Mouse (Mus musculus) WW6 (cell line): ENCODE data around the gene Gnb5.

Experiments used
- DNase-seq: peaks from one replicate; pipeline ENCODE4 v3.0.0-alpha.2; 2013; ENCODE audit warnings: low read depth, low spot score

Gnb5 gene

DNA sequence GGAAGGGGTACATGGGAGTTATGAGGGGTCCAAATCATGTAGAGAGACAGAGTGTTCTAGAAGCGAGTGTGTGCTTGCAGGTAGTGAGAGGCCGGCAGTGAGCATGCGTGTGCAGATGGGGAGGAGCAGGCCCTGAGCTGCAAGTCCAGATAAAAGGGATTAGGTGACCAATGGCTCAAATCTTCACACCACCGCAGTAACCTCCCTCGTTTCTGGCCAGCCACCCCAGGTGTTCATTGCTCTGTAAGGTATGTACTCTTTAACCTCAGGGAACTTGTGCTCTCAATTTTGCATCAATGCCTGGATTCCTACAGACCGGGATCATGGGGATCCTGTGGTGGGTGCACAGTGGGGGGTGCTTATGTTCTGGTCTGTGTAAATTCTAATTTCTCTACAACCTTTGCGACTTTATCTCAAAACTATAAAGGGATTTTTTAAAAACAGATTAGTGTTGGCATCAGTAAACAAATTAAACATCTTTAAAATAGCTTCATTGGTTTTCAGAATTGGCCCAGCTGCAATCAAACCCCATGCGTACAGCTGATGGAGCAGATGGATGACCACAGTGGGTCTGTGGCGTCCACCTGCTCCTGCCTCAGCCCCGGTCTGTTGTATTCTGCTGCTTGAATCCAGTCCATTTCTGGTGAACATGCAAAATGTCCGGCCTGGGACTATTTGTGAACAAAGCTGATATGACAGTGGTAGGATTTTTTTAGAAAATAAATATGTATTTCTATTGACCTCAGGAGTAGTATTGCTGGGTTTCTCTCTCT lies at the start of gene Gnb5:
Gene Gnb5, plus strand, starts transcription at position 163 of the 773 bp plus-strand sequence.
- no peak for DNase-seq

DNA sequence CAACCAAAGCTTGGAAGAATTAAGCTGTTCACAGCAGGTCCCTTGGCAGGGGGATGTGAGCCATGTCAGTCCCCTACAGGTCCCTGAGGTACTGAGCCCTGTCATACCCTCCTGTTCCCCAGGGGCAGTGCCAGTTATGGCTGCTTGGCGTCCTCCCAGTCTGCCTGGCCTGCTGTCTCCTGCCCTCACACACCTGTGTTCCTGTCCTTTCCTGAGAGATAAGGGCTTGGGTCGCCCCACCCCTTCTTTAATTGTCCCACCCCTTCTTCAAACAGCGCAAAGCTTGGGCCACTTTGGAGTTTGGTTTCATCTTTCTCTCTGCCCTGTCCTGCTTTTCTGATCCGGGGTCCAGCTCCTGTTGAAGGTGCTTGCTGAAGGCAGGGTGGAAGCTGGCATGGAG lies 47.3 kb upstream of the Gnb5 start:
- no peak for DNase-seq

DNA sequence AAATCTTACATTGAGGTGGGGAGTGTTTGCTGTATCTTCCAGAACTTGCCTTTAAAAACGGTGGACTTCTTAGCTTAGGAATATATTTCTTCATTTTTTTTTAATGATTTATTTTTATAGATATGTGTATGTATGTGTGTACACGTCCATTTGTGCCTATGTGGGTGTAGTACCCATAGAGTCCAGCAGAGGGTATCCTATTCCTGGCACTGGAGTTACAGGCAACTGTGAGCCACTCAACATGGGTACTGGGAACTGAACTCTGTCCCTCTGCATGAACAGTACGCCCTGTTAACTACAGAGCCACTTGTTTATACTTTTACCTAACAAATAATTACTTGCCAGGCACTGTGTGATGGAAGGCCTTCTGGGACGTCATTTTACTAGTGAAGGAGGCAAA lies 46.4 kb upstream of the Gnb5 start:
- no peak for DNase-seq

DNA sequence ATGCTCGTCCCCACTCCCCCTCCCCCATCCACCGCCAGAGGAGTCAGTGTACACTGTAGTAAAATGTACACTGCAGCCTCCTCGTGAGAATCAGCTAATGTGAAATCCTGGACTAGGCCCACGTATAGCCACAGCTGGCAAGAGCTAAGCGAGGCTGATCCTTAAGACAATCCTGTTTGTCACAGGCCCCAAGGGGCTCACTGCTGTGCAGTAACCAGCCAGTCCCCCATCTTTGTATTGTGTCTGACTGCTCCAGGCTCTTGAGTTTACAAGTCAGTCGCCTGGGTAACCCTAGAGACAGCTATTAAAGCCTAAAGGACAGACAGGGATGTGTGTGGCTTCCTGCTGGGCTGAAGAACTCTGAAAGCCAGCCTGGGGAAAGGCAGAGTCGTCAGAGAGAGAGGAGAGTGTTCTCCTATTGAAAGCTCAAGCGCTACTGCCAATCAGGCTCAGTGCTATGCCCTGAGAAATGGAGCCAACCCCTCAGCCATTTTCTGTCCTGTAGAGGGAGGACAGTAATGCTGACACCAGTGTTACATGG lies 44.7 kb upstream of the Gnb5 start:
- DNase-seq = no peak

DNA sequence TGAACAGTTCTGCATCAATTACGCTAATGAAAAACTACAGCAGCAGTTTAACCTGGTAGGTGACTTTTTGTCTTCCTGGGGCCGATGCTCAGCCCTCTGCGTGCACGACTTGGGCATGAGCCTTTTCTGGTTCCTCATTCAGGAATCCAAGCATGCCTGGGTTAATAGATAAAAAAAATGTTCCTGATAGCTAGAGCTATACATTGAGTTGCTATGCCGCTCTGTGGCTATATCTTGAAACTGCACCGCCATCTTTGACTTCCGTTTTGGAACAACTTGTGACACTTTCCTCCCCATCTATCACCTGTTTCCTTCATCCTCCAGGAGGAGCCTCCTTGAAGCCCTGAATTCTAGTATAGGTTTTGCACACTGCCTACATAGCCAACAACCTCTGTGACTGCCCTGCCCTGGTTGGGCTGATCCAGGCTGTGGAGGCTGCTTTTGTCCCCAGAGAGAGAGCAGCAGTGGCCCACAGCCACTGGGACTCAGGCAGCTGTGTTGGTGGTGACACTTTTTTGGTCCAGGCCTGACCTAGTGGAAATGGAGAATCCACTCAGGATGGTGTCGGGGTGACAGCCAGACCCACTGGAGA lies 43.8 kb upstream of the Gnb5 start:
- no peak for DNase-seq

DNA sequence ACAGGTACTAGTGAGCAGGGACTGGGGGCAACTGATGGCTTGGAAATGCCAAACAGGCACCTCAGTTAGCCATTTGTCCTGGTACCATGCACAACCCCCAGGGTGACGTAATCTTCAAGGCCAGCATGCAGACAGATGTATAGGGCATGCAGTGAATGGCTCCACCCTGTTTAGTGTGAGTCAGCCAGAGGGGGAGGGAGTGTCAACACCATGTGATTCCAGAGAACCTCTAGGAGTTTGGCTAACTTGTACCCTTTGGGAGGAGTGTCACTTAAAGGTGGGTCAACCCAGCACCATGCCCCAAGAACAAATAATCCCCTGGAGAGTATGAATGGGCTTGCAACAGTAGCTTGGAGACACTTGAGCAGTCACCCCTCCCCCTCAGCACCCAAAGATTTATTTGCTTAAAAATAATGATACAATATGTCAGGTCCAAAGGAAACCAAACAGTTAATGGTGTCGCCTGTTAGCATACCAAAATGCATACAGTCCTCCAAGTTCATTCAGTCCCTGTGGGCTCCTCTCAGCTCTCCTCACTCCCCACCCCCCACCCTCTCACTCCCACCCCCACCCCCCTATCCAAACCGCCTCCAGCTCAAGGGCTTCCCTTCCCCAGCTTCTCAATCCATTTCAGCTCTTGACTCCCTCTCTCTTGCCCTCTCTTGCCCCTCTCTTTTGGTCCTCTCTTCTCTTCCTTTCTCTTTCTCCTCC lies 41.9 kb upstream of the Gnb5 start:
- no peak for DNase-seq

DNA sequence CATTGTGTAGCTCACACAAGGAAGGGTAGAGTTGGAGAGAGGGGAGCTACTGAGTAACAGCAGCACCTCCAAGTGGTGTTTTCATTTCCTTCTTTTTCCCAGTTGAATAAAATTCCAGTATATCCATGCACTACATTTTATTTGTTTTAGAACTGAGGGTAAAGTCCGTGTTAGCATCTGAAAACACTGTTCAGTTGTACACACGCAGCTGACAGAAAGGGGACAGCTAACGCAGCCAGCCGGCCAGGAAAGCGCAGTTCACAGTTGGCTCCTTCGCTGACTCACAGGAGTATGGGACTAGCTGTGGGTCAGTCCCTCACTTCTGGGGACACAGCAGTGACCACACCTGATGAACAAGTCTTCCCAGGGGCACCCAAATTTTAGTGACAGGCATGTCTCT lies 38.9 kb upstream of the Gnb5 start:
- no peak for DNase-seq

DNA sequence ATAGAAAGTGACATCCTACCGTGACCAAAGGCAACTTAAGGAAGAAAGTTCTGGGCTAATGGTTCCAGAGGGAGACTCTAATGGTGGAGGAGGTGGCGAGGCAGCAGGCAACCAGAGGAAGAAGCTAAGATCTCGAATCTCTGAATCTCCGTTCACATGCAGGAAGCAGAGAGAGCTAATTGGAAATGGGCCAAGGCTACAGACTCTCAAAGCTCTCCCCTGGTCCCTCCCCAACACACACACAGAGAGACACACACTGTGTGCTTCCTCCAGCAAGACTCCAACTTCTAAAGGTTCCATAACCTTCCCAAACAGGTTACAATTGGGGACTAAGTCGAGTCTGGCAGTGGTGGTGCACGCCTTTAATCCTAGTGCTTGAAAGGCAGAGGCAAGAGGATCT lies 35.7 kb upstream of the Gnb5 start:
- DNase-seq = no peak

DNA sequence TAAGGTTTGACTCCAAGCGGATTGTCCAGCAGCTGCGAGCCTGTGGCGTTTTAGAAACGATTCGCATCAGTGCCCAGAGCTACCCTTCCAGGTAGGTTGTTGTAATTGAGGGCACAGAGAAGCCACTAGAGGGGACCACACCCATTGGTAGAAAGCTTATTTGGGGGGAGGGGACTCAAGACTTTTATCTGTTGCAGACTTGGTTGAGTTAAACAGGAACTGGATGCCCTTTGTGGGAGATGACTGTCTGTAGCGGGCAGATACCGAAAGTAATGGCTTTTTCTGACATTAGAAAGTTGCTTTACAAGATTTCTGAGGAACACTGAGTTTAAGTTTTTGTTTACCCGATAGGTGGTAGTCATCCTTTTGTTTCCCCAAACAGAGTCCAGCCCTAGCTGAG lies 34.5 kb upstream of the Gnb5 start:
- DNase-seq = no peak

DNA sequence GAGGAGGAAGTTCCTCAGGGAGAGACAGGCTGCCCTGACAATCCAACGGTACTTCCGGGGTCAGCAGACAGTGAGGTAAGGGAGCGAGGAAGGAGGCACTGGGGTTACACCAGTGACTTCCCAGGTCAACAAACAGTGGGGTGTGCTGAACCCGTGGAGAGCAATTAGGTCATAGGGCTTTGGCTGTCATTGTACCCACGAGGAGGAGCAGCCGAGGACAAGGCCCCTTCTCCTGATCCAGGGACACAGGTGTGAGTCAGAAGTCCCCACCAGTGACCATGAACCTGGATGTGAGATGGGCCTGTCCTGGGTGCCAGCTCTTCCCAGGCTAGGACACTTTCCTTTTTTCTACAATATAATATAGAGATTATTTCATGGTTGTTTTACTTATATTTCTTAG lies 32.4 kb upstream of the Gnb5 start:
- DNase-seq = no peak

DNA sequence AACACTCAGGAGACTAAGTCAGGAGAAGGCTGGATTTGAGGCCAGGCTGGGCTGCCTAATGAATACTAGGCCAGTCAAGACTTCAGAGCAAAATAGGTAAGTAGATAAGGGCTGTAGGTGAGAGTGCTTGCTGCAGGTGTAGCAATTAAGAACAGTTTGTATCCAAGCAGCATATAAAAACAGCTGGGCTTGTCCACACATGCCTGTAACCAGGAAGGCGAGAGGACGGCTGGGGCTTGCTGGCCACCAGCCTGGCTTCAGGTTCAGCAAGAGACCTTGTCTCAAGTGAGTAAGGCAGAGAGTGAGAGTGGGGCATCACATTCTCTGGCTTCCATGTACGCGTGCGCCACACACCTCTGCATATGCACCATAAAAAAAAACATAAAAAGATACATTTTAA lies 31.6 kb upstream of the Gnb5 start:
- no peak for DNase-seq

DNA sequence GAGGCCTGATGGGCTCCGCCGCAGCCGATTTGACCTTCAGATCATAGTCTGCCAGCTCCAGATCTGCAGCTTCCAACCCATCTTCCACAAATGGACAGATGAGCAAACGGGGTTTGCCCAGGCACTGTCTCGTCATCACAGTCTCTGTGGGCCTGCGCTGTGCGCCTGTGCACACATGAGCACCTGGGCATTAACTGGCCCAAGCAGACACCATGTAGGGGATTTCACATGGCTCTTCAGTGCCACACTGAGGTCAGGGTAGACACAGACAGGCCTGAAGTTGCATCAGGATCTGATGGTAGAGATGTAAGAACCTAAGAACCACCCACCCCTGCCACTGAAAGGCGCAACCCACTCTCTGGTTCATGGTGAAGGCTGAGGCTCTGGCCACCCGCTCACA lies 31.0 kb upstream of the Gnb5 start:
- no peak for DNase-seq

DNA sequence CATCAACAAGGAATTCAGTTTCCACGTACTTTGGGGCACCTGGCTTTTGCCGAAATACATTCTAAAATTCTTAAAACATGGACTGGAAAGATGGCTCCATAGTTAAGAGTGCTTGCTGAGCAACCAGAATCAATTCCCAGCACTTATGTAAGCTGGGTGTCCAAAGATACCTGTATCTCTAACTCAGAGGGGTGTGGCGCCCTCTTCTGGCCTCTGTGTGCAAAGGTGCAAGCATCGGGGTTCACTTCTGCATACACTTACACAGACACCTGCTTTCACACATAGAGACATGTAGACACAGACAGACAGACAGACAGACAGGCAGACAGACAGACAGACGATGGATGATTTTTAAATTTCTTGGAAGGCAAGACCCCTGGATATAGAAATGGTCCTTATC lies 25.3 kb upstream of the Gnb5 start:
- DNase-seq = no peak

DNA sequence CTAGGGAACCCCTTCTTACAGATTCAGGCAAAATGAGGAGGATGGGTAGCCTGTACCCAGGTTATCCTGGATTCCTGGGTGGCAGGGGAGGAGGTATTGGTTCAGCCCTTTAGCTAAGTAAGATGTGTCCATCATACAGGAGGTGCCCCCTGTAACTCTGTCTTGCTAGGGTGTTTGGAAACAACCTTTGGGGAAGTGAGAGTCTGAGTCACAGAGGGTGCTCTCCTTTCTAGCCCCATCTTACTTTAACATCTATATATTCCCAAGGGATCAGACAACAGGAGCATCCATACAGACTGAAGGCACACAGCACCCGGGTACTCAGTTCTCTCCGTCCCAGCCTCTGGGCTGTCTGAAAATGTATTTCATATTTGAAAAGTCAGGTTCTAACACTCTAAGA lies 23.9 kb upstream of the Gnb5 start:
- no peak for DNase-seq

DNA sequence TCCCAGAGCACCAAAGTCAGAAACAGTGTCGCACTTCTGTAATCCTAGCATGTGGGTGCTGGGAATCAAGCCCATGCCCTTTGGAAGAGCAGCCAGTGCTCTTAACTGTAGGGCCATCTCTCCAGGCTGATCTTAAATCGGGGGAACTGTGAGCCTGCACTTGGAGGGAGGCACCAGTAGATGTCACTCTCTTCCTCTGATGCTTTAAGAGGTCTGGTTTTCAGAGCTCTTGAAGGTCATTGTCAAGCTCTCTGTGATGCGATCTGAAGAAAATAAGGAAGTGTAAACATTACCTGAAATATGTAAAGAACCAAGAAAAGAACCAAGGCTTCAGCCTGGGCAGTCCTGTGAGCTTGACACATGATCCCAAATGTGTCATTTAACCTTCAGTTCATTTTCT lies 23.3 kb upstream of the Gnb5 start:
- no peak for DNase-seq

DNA sequence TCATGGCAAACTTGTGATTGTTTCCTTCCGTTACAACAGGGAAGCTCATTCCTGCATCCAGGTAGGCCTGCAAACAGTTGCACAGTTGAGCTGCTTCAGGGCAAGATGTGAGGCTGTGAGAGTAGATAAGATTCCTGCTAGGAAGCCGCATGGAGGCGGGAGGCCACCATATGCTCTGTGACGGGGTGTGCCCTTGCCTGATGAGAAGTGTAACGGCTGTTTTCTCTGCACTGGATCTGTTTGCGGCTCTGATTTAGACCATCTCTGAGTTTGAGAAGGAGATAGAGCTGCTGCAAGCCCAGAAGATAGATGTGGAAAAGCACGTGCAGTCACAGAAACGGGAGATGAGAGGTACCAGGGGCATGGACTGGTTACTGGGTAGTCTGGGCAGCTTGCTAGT lies 22.5 kb upstream of the Gnb5 start:
- DNase-seq = no peak

DNA sequence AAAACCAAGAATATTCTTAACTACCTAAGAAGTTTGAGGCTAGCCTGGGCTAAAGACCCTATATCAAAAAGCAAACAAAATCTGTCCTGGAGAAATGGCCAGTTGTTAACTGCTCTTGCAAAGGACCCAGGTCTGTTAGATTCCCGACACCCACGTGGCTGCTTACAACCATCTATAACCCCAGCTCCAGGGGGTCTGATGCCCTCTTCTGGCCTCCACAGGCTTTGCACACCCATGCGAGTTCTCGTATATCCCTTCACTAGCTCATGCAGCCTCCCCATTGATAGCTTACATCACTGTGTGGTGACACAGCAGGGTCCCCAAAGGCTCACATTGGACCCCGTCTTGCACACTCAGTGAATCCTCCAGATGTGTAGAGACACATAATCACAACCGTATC lies 20.7 kb upstream of the Gnb5 start:
- DNase-seq = no peak

DNA sequence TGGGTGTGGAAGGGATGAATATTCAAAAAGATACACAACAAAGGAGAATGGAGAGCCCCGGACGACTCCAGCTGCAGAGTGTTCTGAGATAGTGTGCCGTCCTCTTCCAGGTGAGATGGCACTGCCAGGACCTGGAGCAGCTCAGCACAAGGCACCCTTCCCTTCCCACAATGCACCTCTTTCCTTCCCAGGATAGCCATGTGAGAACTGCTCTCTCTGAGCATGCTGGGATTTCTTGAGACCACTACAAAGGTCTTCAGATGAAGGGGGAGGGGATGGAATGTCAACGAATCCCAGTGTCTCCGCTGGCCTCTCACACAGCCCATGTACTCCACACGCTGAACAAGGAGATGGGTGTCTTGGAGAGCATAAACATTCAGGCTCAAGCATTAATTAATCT lies 18.5 kb upstream of the Gnb5 start:
- no peak for DNase-seq

DNA sequence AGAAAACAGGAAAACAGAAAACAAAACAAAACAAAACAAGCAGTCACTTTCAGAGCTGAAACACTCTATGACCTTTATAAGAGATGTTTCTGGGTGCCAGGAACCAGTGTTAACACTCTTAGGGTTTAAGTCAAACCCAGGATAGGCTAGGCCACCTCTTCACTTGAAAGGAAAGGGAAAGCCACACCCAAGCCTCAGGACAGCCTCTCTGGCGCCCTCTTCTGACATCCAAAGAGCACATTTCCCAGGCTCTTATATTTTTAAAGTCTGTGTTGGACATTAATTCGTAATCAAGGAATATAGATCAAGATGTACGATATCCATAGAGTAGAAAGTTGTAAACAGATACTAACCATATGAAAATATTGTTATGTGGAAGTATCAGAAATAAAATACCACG lies 16.5 kb upstream of the Gnb5 start:
- DNase-seq = no peak

DNA sequence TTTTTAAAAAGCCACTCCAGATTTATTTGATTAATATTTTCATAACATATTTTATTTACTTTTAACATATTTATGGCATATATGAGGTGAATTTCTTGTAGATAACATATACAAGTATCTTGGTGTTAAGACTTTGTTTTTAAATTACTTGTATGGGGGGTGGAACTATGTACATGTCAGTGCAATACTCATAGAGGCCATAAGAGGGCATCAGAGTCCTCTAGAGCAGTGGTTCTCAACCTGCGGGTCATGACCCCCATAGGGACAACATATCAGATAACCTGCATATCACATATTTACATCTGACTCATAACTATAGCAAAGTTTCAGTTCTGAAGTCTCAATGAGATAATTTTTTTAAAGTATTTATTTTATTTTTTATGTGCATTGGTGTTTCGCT lies 6.7 kb upstream of the Gnb5 start:
- DNase-seq = no peak

DNA sequence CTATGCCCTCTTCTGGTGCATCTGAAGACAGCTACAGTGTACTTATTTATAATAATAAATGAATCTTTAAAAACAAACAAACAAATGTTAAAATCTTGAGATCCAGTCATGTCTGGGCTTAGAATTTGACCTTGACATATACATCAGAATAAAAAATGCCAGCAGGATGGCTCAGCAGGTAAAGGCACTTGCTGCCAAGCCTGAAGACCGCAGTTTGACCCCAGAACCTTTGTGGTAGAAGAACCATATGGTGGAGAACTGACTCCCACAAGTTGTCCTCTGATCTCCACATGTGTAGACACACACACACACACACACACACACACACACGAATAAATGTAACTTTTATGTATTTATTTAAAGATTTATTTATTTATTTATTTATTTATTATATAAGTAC lies 3.1 kb upstream of the Gnb5 start:
- no peak for DNase-seq

DNA sequence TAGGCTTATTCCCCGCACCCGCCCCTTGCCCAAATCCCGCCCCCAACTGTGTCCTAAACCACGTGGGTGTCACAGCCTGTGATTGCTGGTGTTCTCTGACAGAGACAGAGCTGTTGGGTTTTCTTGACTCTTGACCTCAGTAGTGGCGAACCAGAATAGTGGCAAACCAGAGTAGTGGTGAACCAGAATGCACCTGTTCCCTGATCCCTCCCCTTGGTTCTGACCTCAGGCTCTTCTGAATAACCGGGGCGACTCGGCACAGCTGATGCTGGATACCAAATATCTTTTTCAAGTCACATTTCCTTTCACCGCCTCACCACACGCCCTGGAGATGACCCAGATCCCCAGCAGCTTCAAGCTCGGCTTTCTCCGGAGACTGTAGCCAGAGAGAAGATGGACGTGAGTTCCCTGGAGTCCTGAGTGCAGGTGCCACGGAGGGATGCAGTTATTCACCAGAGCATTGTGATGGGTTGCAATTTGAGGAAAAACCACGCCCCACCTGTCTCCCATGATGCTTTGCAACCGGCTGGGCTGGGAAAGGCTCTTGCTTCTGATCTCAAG lies 2.3 kb upstream of the Gnb5 start:
- DNase-seq = peak; percentile 73

DNA sequence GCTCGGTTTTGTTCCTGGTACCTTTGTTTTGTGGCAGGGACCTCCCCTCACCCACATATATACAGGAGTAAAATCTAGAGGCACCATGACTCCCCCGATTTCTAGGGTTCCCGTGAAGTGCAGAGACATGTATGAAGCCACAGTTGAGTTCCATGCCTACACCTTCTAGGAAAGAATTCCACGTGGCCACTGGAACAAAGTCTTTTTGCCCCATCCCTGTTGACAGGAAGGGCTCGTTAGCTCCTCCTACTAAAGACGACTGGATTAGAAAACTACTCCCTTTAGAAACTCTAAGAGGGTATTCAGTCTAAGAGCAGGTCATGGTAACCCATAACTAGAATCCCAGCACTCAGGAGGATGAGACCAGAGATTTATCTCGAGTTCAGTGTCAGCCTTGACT lies 1.8 kb upstream of the Gnb5 start:
- DNase-seq = no peak
